Mouse (Mus musculus) olfactory bulb, adult 2 months (tissue): ENCODE measurements around the gene Cox6a2. TPM values are rescaled to one million over a fixed set of nuclear protein-coding genes. Genes with fewer than 3 reads are reported as not detected.

Experiments
- H3K27ac ChIP-seq: fragments of 200-500 bp; 2 replicates; pipeline ENCODE4 v1.5.1; 2012; ENCODE audit warnings: low read depth, low read length; ENCODE audit not compliant: insufficient read depth
- H3K4me1 ChIP-seq: fragments of 200-500 bp; 2 replicates; pipeline ENCODE4 v1.6.1; 2012; ENCODE audit warnings: low read length; ENCODE audit not compliant: control insufficient read depth, insufficient read depth
- H3K4me3 ChIP-seq: fragments of 200-500 bp; 2 replicates; pipeline ENCODE4 v1.5.1; 2012; ENCODE audit warnings: mild to moderate bottlenecking, low read depth, low read length, moderate library complexity; ENCODE audit not compliant: insufficient read depth
- CTCF ChIP-seq: fragments of 200-500 bp; IDR thresholded peaks from 2 replicates; pipeline ENCODE4 v1.5.1; 2012; ENCODE audit warnings: low read depth, mild to moderate bottlenecking, low read length, moderate library complexity; ENCODE audit not compliant: insufficient read depth
- POLR2A ChIP-seq: fragments of 200-500 bp; IDR thresholded peaks from 2 replicates; pipeline ENCODE4 v1.6.1; 2012; ENCODE audit warnings: mild to moderate bottlenecking, low read depth, low read length, moderate library complexity; ENCODE audit not compliant: insufficient read depth
- WGBS: fragments of 180-500 bp; shearing (Covaris S2); methylation state at CpG from one replicate; pipeline ENCODE4 v1.1.7; 2018; 5-methylcytosine and 5-hydroxymethylcytosine counted together
- polyA plus RNA-seq: library from polyadenylated mRNA; stranded (reverse); fragments of >200 nt; gene quantifications from 2 replicates; pipeline ENCODE4 v1.2.4, GENCODE M21; 2012; ENCODE audit warnings: low replicate concordance; ENCODE audit not compliant: missing spikeins, insufficient read depth, insufficient read length

Gene Cox6a2
- polyA plus RNA-seq, 1 experiment = not detected

GRCm38 (mm10) chr7:128246496-128247391 lies 40.6 kb upstream of the Cox6a2 start, which contains the start of gene Tgfb1i1:
Gene Tgfb1i1, plus strand, starts transcription at chr7:128246812.
- Histone ChIP-seq H3K27ac (peak within 1 kb of the TSS; percentile 35; the same call in 1 of the 2 replicates), H3K4me3 (peak within 1 kb of the TSS; percentile 40), H3K4me1 (peaks cover 7% of the 10 kb centered on the region)
- TF ChIP-seq POLR2A (no peak), CTCF (no peak)
- 3% methylated on average over 27 of the region's 30 CpGs for WGBS

- WGBS = 85% methylated on average over 4 of the region's 4 CpGs
- Histone ChIP-seq H3K27ac (no peak overlapping the region), H3K4me1 (peaks cover 7% of the 10 kb centered on the region), H3K4me3 (no peak overlapping the region)
- TF ChIP-seq POLR2A (no peak), CTCF (no peak)
Measured at GRCm38 (mm10) chr7:128245547-128245946, 39.4 kb upstream of the Cox6a2 start.

- TF ChIP-seq POLR2A = no peak
- no peak for TF ChIP-seq CTCF
- Histone ChIP-seq H3K4me3 (no peak overlapping the region), H3K27ac (no peak overlapping the region), H3K4me1 (peaks cover 10% of the 10 kb centered on the region)
- WGBS = 90% methylated on average over 18 of the region's 18 CpGs
Measured at GRCm38 (mm10) chr7:128244410-128245025, 38.3 kb upstream of the Cox6a2 start.

GRCm38 (mm10) chr7:128243921-128244320 lies 37.7 kb upstream of the Cox6a2 start:
- no peak for TF ChIP-seq POLR2A
- TF ChIP-seq CTCF = no peak
- peaks cover 10% of the 10 kb centered on the region for H3K4me1 ChIP-seq
- H3K27ac ChIP-seq = no peak overlapping the region
- WGBS = 75% methylated on average over 10 of the region's 10 CpGs
- H3K4me3 ChIP-seq = no peak overlapping the region

- TF ChIP-seq CTCF = no peak
- TF ChIP-seq POLR2A = no peak
- WGBS = 96% methylated on average over 16 of the region's 16 CpGs
- no peak overlapping the region for H3K27ac ChIP-seq
- no peak overlapping the region for H3K4me3 ChIP-seq
- H3K4me1 ChIP-seq = peaks cover 10% of the 10 kb centered on the region
Measured at GRCm38 (mm10) chr7:128242331-128242730, 36.1 kb upstream of the Cox6a2 start.

GRCm38 (mm10) chr7:128240131-128240784 lies 34.1 kb upstream of the Cox6a2 start:
- WGBS = 87% methylated on average over 27 of the region's 27 CpGs
- peaks cover 11% of the 10 kb centered on the region for H3K4me1 ChIP-seq
- TF ChIP-seq CTCF (no peak), POLR2A (no peak)
- no peak overlapping the region for H3K27ac ChIP-seq
- H3K4me3 ChIP-seq = no peak overlapping the region

- WGBS = 14% methylated on average over 4 of the region's 4 CpGs
- H3K27ac ChIP-seq = no peak overlapping the region
- H3K4me1 ChIP-seq = peaks cover 11% of the 10 kb centered on the region
- TF ChIP-seq POLR2A = no peak
- TF ChIP-seq CTCF = no peak
- H3K4me3 ChIP-seq = no peak overlapping the region
Measured at GRCm38 (mm10) chr7:128238991-128239390, 32.8 kb upstream of the Cox6a2 start.

- Histone ChIP-seq H3K27ac (peak within 1 kb of the TSS; percentile 87), H3K4me3 (peak within 1 kb of the TSS; percentile 72), H3K4me1 (peaks cover 11% of the 10 kb centered on the region)
- WGBS = under 1% methylated on average over 72 of the region's 72 CpGs
- TF ChIP-seq POLR2A (peak; percentile 70), CTCF (no peak)
Measured at GRCm38 (mm10) chr7:128237927-128238778, 32.0 kb upstream of the Cox6a2 start, which contains the start of gene 9130023H24Rik. Gene 9130023H24Rik, minus strand, starts transcription at chr7:128238031.
